Mouse (Mus musculus): ENCODE measurements around the gene Cacna2d4. TPM values are rescaled to one million over a fixed set of nuclear protein-coding genes. Genes with fewer than 3 reads are reported as not detected.

Gene Cacna2d4
- 10 to 100 TPM in 1 of 2 experiments, 1 to 10 TPM in 1; 8.9 to 13.0 TPM for polyA plus RNA-seq (2017; shearing (Covaris generic))

DNA sequence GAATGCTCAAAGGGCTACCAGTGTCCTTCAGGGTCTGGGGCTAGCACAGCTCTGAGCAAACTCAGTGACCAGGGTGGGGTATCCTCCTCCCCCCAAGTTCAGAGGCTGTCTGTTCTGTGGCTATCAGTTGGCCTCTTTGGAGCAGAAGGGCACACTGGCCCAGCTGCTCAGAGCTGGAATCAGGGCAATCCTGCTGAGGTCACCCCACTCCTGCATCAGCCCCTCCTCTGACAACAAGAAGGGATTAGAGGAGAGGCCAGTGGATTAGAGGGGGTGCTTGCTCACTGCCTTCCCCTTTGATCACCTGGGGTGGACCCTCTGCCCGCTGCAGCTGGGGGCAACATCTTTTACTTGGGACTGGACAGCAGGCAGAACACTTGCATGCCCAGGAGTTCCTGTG lies at the start of gene Cacna2d4:
Gene Cacna2d4, plus strand, starts transcription at position 286 of the 400 bp plus-strand sequence.

DNA sequence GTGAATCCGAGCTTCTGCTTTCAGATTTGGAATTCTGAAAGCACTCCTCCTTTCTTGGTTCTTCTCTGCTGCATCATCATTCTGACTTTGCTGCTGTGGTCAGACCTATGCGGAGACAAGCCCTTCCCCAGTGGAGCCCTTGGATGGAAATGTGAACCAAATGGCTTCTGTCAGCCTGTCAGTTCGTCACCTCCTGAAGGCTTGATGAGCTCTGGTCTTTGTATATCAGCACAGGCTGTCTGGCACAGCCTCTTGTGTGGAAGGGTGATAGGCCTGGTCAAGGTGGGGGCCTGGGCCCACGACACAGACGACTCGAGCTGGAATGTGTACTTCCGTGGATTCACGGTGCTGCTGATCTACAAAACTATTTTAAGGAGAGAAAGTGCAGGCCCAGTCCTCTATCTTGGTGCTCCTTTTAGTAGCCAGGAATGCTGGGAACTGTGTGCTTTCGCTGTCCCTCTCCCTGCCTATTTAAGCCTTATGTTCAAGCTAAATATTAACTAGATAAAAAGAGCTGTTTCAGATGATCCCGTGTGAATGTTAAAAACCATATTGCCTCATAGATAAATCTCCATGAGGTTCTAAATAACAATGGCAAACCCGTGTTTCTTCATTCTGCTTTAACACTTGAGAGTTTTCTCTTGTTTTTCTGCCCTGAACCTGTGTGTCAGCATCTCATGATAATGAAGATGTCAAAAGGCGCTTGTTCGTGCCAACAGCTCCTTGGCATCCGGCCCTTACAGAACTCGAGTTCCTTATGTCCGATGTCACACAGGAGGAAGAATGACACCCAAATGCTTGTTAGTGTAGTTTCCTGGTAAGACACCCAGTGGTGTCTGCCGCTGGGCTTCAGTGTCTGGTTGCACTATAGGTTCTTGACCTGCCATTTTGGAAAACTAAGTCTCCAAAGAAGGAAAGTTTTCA lies 39.7 kb upstream of the Cacna2d4 start, which contains the start of gene Cacna1c:
Gene Cacna1c, minus strand, starts transcription at position 37 of the 924 bp plus-strand sequence.

DNA sequence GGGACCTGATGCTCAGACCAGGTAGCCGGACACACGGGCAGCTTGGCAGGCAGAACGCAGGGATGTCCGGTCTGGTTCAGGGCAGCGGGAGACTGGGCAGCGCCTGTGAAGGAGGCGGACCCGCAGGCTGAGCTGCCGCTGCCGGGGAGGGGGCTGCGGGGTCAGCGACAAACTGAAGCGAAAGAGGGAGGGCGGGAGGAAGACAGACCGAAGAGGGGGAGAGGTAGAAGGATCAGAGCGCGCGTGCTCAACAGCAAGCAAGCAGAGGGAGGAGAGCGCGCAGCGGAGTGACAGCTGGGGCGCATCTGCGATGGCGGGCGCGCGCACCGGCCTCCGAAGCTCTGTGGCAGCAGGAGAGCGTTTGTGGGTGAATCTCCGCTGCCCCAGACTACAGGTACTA lies 94.2 kb downstream of the Cacna2d4 start, which contains the start of gene Lrtm2:
Gene Lrtm2, minus strand, starts transcription at position 261 of the 400 bp plus-strand sequence.

Other genes with a start within 250 kb of the Cacna2d4 start
- gene Dcp1b, start 61.3 kb upstream of the Cacna2d4 start, polyA plus RNA-seq (2017; shearing (Covaris generic)), result 10 to 100 TPM; 14.4 to 22.4 TPM
- gene Cacna1c, start 40.1 kb upstream of the Cacna2d4 start, polyA plus RNA-seq (2017; shearing (Covaris generic)), result 1 to 10 TPM in 1 of 2 experiments, under 1 TPM in 1; 0.71 to 2.3 TPM
- 1 to 10 TPM in 1 of 2 experiments, not detected in 1; 1.3 TPM for gene Lrtm2, start 94.2 kb downstream of the Cacna2d4 start, polyA plus RNA-seq (2017; shearing (Covaris generic))
- 10 to 100 TPM; 16.6 to 19.0 TPM for gene Adipor2, start 181.2 kb downstream of the Cacna2d4 start, polyA plus RNA-seq (2017; shearing (Covaris generic))
- gene Fbxl14, start 243.1 kb downstream of the Cacna2d4 start, polyA plus RNA-seq (2017; shearing (Covaris generic)), result 10 to 100 TPM; 74.4 to 90.4 TPM